ENCODE assay signal across 7 mouse cellular contexts in the genomic region with DNA sequence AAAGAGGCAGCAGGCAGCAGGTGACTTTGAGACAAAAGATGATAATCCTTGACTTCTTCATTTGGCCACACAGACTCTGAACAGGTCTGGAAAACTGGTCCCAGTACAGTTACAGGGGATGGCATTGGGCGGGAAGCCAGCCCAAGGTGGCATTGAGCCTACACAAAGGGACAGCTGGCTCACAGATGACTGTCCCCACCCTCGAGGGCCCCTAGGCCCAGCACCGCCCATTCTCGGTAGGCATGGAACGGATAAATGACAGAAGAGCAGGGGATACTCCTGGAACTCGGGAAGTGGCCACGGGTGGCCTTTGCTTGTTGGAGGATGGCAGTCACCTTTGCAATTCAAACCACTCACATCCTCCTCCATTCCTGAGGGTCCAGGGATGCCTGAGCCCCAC. TPM values are rescaled to one million over a fixed set of nuclear protein-coding genes. Genes with fewer than 3 reads are reported as not detected.
DNase-seq lines count a peak whose midpoint lies in the region; ATAC-seq lines count a peak whose summit lies in the region.

No protein-coding gene starts in this region.

- H3K9ac ChIP-seq in lung, embryonic 15.5 days: peak overlapping the region; percentile 96
- H3K9ac ChIP-seq in forebrain, embryonic 12.5 days: peak overlapping the region; percentile 100
- peak overlapping the region; percentile 99 for H3K9ac ChIP-seq in limb, embryonic 13.5 days
- H3K9ac ChIP-seq in stomach, embryonic 16.5 days (ENCODE audit: low read length): peak overlapping the region; percentile 98

- peaks cover 29% of the 10 kb centered on the region for H3K36me3 ChIP-seq in lung, embryonic 15.5 days
- H3K36me3 ChIP-seq in forebrain, embryonic 12.5 days (replicated peaks): peaks cover 47% of the 10 kb centered on the region
- peaks cover 51% of the 10 kb centered on the region for H3K36me3 ChIP-seq in limb, embryonic 13.5 days
- peaks cover 16% of the 10 kb centered on the region for H3K36me3 ChIP-seq in stomach, embryonic 16.5 days (ENCODE audit: control insufficient read depth, insufficient read depth, low read length)

- no peaks in the 10 kb centered on the region for H3K27me3 ChIP-seq in lung, embryonic 15.5 days
- no peaks in the 10 kb centered on the region for H3K27me3 ChIP-seq in forebrain, embryonic 12.5 days
- H3K27me3 ChIP-seq in limb, embryonic 13.5 days: no peaks in the 10 kb centered on the region
- H3K27me3 ChIP-seq in stomach, embryonic 16.5 days (ENCODE audit: control insufficient read depth, insufficient read depth, low read length): no peaks in the 10 kb centered on the region

- 0 out of 2 replicates have a peak overlapping the region, but pooled peaks have one; percentile 13 for H3K27ac ChIP-seq in lung, embryonic 15.5 days
- peak overlapping the region; percentile 97 for H3K27ac ChIP-seq in forebrain, embryonic 12.5 days
- H3K27ac ChIP-seq in limb, embryonic 13.5 days: peak overlapping the region; percentile 80
- no peak overlapping the region; the same call in 1 of the 2 replicates for H3K27ac ChIP-seq in stomach, embryonic 16.5 days (ENCODE audit: low read length)

- no peaks in the 10 kb centered on the region for H3K9me3 ChIP-seq in lung, embryonic 15.5 days
- H3K9me3 ChIP-seq in forebrain, embryonic 12.5 days: no peaks in the 10 kb centered on the region
- no peaks in the 10 kb centered on the region for H3K9me3 ChIP-seq in limb, embryonic 13.5 days
- no peaks in the 10 kb centered on the region for H3K9me3 ChIP-seq in stomach, embryonic 16.5 days (replicated peaks; ENCODE audit: control insufficient read depth, low read length)

- H3K4me1 ChIP-seq in lung, embryonic 15.5 days: peaks cover 32% of the 10 kb centered on the region
- peaks cover 43% of the 10 kb centered on the region for H3K4me1 ChIP-seq in forebrain, embryonic 12.5 days
- H3K4me1 ChIP-seq in limb, embryonic 13.5 days: peaks cover 46% of the 10 kb centered on the region
- peaks cover 25% of the 10 kb centered on the region for H3K4me1 ChIP-seq in stomach, embryonic 16.5 days (ENCODE audit: control insufficient read depth, insufficient read depth, low read length)

- ATAC-seq in lung, embryonic 15.5 days (ENCODE audit: borderline replicate concordance, extremely low read depth, low FRiP score, low TSS enrichment): no peak
- peak; percentile 18; the same call in 1 of the 2 replicates for ATAC-seq in forebrain, embryonic 12.5 days (ENCODE audit: low FRiP score)
- no peak for ATAC-seq in limb, embryonic 13.5 days (ENCODE audit: low FRiP score, low read depth)
- ATAC-seq in stomach, embryonic 16.5 days (ENCODE audit: insufficient read depth, low FRiP score): no peak

- WGBS in lung, embryonic 15.5 days: 18% methylated on average over 7 of the region's 7 CpGs
- WGBS in forebrain, embryonic 12.5 days: 4% methylated on average over 7 of the region's 7 CpGs
- WGBS in limb, embryonic 13.5 days: 15% methylated on average over 7 of the region's 7 CpGs
- 22% methylated on average over 7 of the region's 7 CpGs for WGBS in stomach, embryonic 16.5 days

- peak overlapping the region; percentile 90 for H3K4me3 ChIP-seq in lung, embryonic 15.5 days
- peak overlapping the region; percentile 98 for H3K4me3 ChIP-seq in forebrain, embryonic 12.5 days (replicated peaks)
- H3K4me3 ChIP-seq in limb, embryonic 13.5 days: peak overlapping the region; percentile 97
- H3K4me3 ChIP-seq in stomach, embryonic 16.5 days (replicated peaks; ENCODE audit: low read length): peak overlapping the region; percentile 80

- DNase-seq in lung, postnatal 36 days: no peak
- no peak for DNase-seq in frontal cortex, postnatal 36 days (ENCODE audit: low spot score in 2 of 2)
- DNase-seq in cerebellum, adult 9-10 months: no peak

- H3K4me2 ChIP-seq in lung, embryonic 15.5 days: peak overlapping the region; percentile 98
- H3K4me2 ChIP-seq in forebrain, embryonic 12.5 days: peak overlapping the region; percentile 91
- H3K4me2 ChIP-seq in limb, embryonic 13.5 days (replicated peaks): peak overlapping the region; percentile 95
- peak overlapping the region; percentile 80 for H3K4me2 ChIP-seq in stomach, embryonic 16.5 days (ENCODE audit: low read depth, low read length)

RNA-seq across cellular contexts. Expression of a gene that starts 2.1 kb away (rescaled TPM):
- 7.9 and 9.6 TPM in 2 replicates for polyA plus RNA-seq in lung, embryonic 15.5 days (2015; fragmentation: Nextera tagmentation; extraction: Ambion mirVana)
- 17.3 and 21.3 TPM in 2 replicates for polyA plus RNA-seq in forebrain, embryonic 12.5 days (2016; fragmentation: Nextera tagmentation; extraction: Ambion mirVana)
- polyA plus RNA-seq in limb, embryonic 13.5 days (2015; fragmentation: Nextera tagmentation; extraction: Ambion mirVana): 9.2 and 9.5 TPM in 2 replicates
- 3.0 and 4.1 TPM in 2 replicates for polyA plus RNA-seq in stomach, embryonic 16.5 days (2015; fragmentation: Nextera tagmentation; extraction: Ambion mirVana)

RNA-seq across cellular contexts. Expression of a gene that starts 14.0 kb away (rescaled TPM):
- polyA plus RNA-seq in lung, embryonic 15.5 days (2015; fragmentation: Nextera tagmentation; extraction: Ambion mirVana): 276 and 277 TPM in 2 replicates
- 312 and 327 TPM in 2 replicates for polyA plus RNA-seq in forebrain, embryonic 12.5 days (2016; fragmentation: Nextera tagmentation; extraction: Ambion mirVana)
- polyA plus RNA-seq in limb, embryonic 13.5 days (2015; fragmentation: Nextera tagmentation; extraction: Ambion mirVana): 276 and 288 TPM in 2 replicates
- 131 and 139 TPM in 2 replicates for polyA plus RNA-seq in stomach, embryonic 16.5 days (2015; fragmentation: Nextera tagmentation; extraction: Ambion mirVana)

RNA-seq across cellular contexts. Expression of a gene that starts 21.3 kb away (rescaled TPM):
- 628 and 681 TPM in 2 replicates for polyA plus RNA-seq in lung, embryonic 15.5 days (2015; fragmentation: Nextera tagmentation; extraction: Ambion mirVana)
- polyA plus RNA-seq in forebrain, embryonic 12.5 days (2016; fragmentation: Nextera tagmentation; extraction: Ambion mirVana): 371 and 400 TPM in 2 replicates
- polyA plus RNA-seq in limb, embryonic 13.5 days (2015; fragmentation: Nextera tagmentation; extraction: Ambion mirVana): 443 and 459 TPM in 2 replicates
- 669 and 707 TPM in 2 replicates for polyA plus RNA-seq in stomach, embryonic 16.5 days (2015; fragmentation: Nextera tagmentation; extraction: Ambion mirVana)

RNA-seq across cellular contexts. Expression of a gene that starts 29.1 kb away (rescaled TPM):
- polyA plus RNA-seq in lung, embryonic 15.5 days (2015; fragmentation: Nextera tagmentation; extraction: Ambion mirVana): 0.74 and 1.0 TPM in 2 replicates
- polyA plus RNA-seq in forebrain, embryonic 12.5 days (2016; fragmentation: Nextera tagmentation; extraction: Ambion mirVana): 0.23 and 0.40 TPM in 2 replicates
- polyA plus RNA-seq in limb, embryonic 13.5 days (2015; fragmentation: Nextera tagmentation; extraction: Ambion mirVana): 1.2 and 2.2 TPM in 2 replicates
- 0.14 and 0.61 TPM in 2 replicates for polyA plus RNA-seq in stomach, embryonic 16.5 days (2015; fragmentation: Nextera tagmentation; extraction: Ambion mirVana)

RNA-seq across cellular contexts. Expression of a gene that starts 37.1 kb away (rescaled TPM):
- polyA plus RNA-seq in lung, embryonic 15.5 days (2015; fragmentation: Nextera tagmentation; extraction: Ambion mirVana): 2.5 and 3.4 TPM in 2 replicates
- polyA plus RNA-seq in forebrain, embryonic 12.5 days (2016; fragmentation: Nextera tagmentation; extraction: Ambion mirVana): 0.17 and 0.55 TPM in 2 replicates
- 2.0 and 2.4 TPM in 2 replicates for polyA plus RNA-seq in limb, embryonic 13.5 days (2015; fragmentation: Nextera tagmentation; extraction: Ambion mirVana)
- 22.0 and 24.0 TPM in 2 replicates for polyA plus RNA-seq in stomach, embryonic 16.5 days (2015; fragmentation: Nextera tagmentation; extraction: Ambion mirVana)
